Mouse (Mus musculus) spleen, adult 2 months (tissue): ENCODE results near the gene Shf. TPM values are rescaled to one million over a fixed set of nuclear protein-coding genes. Genes with fewer than 3 reads are reported as not detected.

Experiments used
- DNase-seq, 2 experiments: peaks; one replicate each; pipeline versions ENCODE4 v3.0.0 to v3.0.0-alpha.2; 2012 to 2021; ENCODE audit warnings: low spot score in 2 of 2, low read depth in 1 of 2
- H3K27ac ChIP-seq: fragments of 200-500 bp; 2 replicates; pipeline ENCODE4 v1.5.1; 2012; ENCODE audit warnings: low read length, inconsistent platforms; ENCODE audit not compliant: insufficient read depth
- H3K27me3 ChIP-seq: fragments of 200-500 bp; 2 replicates; pipeline ENCODE4 v1.6.1; 2012; ENCODE audit warnings: mild to moderate bottlenecking, moderate library complexity, low read length, inconsistent platforms; ENCODE audit not compliant: control insufficient read depth, insufficient read depth
- H3K36me3 ChIP-seq: fragments of 200-500 bp; 2 replicates; pipeline ENCODE4 v1.6.1; 2012; ENCODE audit warnings: mild to moderate bottlenecking, low read length, inconsistent platforms; ENCODE audit not compliant: control insufficient read depth, insufficient read depth
- H3K4me1 ChIP-seq: fragments of 200-500 bp; 2 replicates; pipeline ENCODE4 v1.6.1; 2011; ENCODE audit warnings: inconsistent platforms; ENCODE audit not compliant: control insufficient read depth, insufficient read depth, insufficient read length
- H3K4me3 ChIP-seq: fragments of 200-500 bp; 2 replicates; pipeline ENCODE4 v1.5.1; 2011; ENCODE audit warnings: mild to moderate bottlenecking, inconsistent platforms; ENCODE audit not compliant: insufficient read depth, insufficient read length; ENCODE audit errors: extremely low read depth
- CTCF ChIP-seq: fragments of 200-500 bp; IDR thresholded peaks from 2 replicates; pipeline ENCODE4 v1.5.1; 2011; ENCODE audit warnings: mild to moderate bottlenecking, inconsistent platforms; ENCODE audit not compliant: insufficient read depth, insufficient read length, insufficient replicate concordance; ENCODE audit errors: extremely low read depth
- POLR2A ChIP-seq: fragments of 200-500 bp; IDR thresholded peaks from 2 replicates; pipeline ENCODE4 v1.6.1; 2011; ENCODE audit warnings: low read depth, low read length, inconsistent platforms
- WGBS: fragments of 180-500 bp; shearing (Covaris S2); methylation state at CpG from one replicate; pipeline ENCODE4 v1.1.7; 2018; 5-methylcytosine and 5-hydroxymethylcytosine counted together
- polyA plus RNA-seq: library from polyadenylated mRNA; depleted of rRNA; stranded (reverse); fragments of >200 nt; gene quantifications from 2 replicates; pipeline ENCODE4 v1.2.3, GENCODE M21; 2012

Shf gene
- polyA plus RNA-seq, 1 experiment: 4.3 TPM

DNA sequence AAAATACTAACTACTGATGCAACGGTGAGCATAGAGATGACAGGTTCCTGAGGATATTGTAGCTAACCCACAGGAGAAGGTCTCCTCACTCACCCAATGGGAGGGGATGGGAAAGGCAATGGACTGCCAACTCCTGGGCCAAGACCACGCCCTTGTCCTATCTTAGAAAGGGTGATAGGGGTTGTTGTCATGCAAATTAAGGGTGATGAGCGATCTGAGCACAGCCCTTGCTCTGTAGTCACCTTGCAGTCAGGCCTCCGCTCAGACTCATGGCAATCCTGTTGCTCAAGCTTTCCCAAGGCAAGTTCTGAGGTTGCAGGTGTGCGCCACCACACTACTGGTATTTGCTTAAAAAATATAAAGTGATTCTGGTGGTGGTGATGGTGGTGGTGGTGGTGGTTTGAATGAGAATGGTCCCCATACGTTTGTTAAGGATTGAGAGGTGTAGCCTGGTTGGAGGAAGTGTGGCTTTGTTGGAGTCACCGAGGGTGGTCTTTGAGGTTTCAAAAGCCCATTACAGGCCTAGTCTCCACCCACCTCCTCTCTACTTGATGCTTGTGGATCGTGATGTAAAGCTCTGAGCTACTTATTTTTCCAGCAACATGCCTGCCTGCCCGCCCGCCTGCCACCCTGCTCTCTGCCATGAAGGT is 1.3 kb upstream of the Shf start:
- H3K4me3 ChIP-seq: no peak overlapping the region

DNA sequence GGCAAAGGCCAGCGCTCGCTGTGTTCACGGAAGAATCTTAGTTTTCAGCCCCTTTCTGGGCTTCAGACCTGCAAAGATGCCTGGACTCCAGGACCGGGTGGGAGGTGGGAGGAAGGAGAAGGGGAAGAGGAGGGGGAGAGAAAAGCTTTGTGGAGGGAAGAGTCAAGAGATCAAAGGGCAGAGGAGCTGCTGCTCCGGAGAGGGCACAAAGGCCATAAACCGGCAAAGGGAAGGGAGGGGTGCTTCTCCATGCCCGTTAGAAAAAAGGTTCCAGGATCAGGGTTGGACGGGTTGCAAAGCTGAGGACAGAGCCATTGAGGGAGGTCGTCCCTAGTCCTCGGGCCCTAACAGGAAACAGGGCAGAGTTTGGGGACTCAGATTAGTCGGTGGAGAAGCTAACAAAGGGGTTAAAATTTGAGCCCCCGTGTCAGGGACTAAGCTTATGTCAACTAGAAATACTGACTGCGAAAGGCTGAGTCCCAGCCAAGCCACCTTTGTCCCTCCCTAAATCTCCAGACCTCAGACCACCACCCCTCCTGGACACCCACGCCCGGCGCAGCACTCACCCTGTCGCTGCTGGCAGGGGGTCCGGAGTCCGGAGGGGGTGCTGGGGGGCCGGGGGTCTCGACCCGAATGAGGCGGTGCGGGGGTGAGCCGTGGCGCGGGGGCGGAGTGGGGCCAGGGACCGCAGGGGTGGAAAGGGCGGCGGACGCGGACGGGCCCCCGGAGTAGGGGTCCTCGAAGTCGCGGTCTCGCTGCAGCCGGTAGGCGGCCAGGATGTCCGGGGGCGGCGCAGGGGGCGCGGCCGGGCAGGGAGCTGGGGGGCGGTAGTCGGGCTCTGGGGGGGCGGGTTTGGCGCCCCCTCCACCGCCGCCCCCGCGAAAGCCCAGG is 636 bp downstream of the Shf start:
- DNase-seq: no peak
- WGBS: 8% methylated on average over 31 of the region's 55 CpGs

More for the DNA sequence above, 1.3 kb upstream of the Shf start:
- Histone ChIP-seq H3K36me3 (no peaks in the 10 kb centered on the region), H3K27me3 (no peaks in the 10 kb centered on the region), H3K4me1 (peaks cover 5% of the 10 kb centered on the region), H3K27ac (no peak overlapping the region)
- TF ChIP-seq CTCF: no peak
- TF ChIP-seq POLR2A: no peak
- 74% methylated on average over 10 of the region's 10 CpGs for WGBS
- DNase-seq: no peak

DNA sequence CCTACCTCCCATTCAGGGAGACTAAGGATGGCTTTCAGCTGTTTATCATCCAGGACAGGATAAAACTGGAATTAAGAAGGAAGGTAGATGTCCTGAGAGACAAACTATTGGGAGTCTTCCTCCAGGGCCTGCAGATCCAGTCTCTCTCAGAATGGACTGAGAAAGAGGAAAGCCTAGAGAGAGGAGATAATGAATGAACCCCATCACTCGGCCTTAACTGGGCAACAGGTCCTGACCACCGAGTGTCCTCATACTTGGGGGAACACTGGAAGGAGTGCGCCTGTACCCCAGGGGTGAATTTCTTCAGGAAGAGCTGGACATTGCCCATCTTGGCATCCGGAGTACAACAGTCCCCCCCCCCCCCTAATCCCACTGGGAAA is 1.3 kb downstream of the Shf start:
- DNase-seq: no peak
- Histone ChIP-seq H3K4me1 (peaks cover 3% of the 10 kb centered on the region), H3K27me3 (no peaks in the 10 kb centered on the region), H3K27ac (no peak overlapping the region), H3K36me3 (no peaks in the 10 kb centered on the region), H3K4me3 (peak overlapping the region; percentile 68; the same call in 1 of the 2 replicates)
- TF ChIP-seq CTCF (no peak), POLR2A (no peak)
- 71% methylated on average over 4 of the region's 4 CpGs for WGBS

More for the DNA sequence above, 636 bp downstream of the Shf start:
- H3K27me3 ChIP-seq: no peaks in the 10 kb centered on the region
- peak overlapping the region; percentile 68 for H3K4me3 ChIP-seq
- H3K36me3 ChIP-seq: no peaks in the 10 kb centered on the region
- TF ChIP-seq CTCF (no peak), POLR2A (no peak)
- H3K4me1 ChIP-seq: peaks cover 3% of the 10 kb centered on the region
- H3K27ac ChIP-seq: no peak overlapping the region

DNA sequence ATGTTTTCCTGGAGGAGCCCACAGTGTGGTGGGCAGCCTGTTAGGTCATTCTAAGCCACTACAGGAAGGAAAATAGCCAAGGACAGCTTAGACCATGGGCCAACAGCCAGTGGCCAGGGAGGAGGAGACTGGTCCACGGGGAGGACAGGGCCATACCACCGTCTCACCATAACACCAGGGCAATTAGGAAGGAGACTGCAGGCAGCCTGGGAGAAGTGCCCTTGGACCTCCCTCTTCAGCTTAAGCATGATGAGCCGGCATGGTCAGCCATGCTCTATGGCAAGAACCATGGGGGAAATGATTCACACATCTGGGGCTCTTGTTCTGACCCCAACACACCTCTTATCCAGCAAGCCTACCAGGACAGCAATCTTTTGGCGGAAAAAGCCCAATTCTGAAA is 1.8 kb downstream of the Shf start:
- Histone ChIP-seq H3K4me3 (no peak overlapping the region), H3K36me3 (no peaks in the 10 kb centered on the region), H3K4me1 (peaks cover 3% of the 10 kb centered on the region), H3K27me3 (no peaks in the 10 kb centered on the region), H3K27ac (no peak overlapping the region)
- no peak for DNase-seq
- 70% methylated on average over 4 of the region's 4 CpGs for WGBS
- no peak for TF ChIP-seq CTCF
- TF ChIP-seq POLR2A: no peak

DNA sequence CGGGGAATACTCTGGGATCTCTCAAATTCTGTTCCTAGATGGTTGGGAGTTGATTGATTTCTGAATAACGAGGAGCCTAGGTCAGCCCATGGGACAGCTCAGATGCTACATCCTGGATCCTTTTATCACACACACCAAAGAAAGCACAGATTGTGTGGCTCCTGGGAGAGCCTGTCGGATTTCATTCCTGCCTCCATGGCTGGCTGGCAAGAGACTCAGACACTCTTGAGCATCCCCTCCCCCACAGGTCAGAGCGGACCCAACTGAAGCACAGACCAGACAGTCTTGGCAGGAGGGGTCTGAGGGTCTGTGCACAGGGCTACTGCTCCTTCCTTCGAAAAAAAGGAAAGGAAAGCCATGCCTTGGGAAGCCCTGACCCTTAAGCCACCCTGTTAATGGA is 2.3 kb downstream of the Shf start:
- Histone ChIP-seq H3K27me3 (no peaks in the 10 kb centered on the region), H3K4me3 (no peak overlapping the region), H3K27ac (no peak overlapping the region), H3K36me3 (no peaks in the 10 kb centered on the region), H3K4me1 (peaks cover 6% of the 10 kb centered on the region)
- no peak for DNase-seq
- 91% methylated on average over 5 of the region's 5 CpGs for WGBS
- no peak for TF ChIP-seq POLR2A
- no peak for TF ChIP-seq CTCF

DNA sequence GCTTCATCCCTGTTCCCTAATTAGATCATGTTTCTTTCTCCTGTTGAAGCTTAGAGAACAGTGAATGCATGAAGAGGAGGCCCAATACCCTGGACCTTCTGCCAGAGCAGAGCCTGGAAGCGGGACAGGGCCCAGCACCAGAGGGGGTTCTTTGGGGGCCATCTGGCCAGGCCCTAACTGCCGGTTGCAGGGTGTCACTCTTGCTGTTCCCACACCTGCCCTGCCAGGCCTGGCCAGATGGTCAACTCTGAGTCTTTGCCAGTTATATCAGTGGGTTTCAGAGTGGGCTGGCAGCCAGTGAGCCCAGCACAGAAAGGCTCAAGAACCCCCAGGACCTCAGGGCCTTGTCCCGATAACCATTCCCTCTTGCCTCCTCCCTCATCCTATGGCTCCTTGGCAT is 2.9 kb downstream of the Shf start:
- H3K4me1 ChIP-seq: peaks cover 8% of the 10 kb centered on the region
- no peak overlapping the region for H3K27ac ChIP-seq
- H3K27me3 ChIP-seq: no peaks in the 10 kb centered on the region
- TF ChIP-seq POLR2A (no peak), CTCF (no peak)
- DNase-seq: no peak
- no peak overlapping the region for H3K4me3 ChIP-seq
- WGBS: 83% methylated on average over 3 of the region's 3 CpGs
- H3K36me3 ChIP-seq: no peaks in the 10 kb centered on the region
